Mouse (Mus musculus): ENCODE measurements around the gene Ppp2r2c. TPM values are rescaled to one million over a fixed set of nuclear protein-coding genes. Genes with fewer than 3 reads are reported as not detected.

Ppp2r2c gene
- polyA plus RNA-seq, 1 experiment from 2014 or later, result 0.83 TPM

GRCm38 (mm10) chr5:36841701-36842100, 26.6 kb upstream of the Ppp2r2c start:
- no peak overlapping the region for H3K9ac ChIP-seq
- no peak overlapping the region for H3K27ac ChIP-seq
- H3K4me2 ChIP-seq, result no peak overlapping the region
- ATAC-seq (ENCODE audit: insufficient number of reproducible peaks, low FRiP score, low TSS enrichment, low read depth), result no peak
- H3K4me3 ChIP-seq, result no peak overlapping the region
- H3K4me1 ChIP-seq, result 0 out of 2 replicates have a peak, but pooled peaks cover 3% of the 10 kb centered on the region
- H3K9me3 ChIP-seq, result no peaks in the 10 kb centered on the region
- no peaks in the 10 kb centered on the region for H3K27me3 ChIP-seq
- 52% methylated on average over 1 of the region's 1 CpGs for WGBS
- no peaks in the 10 kb centered on the region for H3K36me3 ChIP-seq

DNA sequence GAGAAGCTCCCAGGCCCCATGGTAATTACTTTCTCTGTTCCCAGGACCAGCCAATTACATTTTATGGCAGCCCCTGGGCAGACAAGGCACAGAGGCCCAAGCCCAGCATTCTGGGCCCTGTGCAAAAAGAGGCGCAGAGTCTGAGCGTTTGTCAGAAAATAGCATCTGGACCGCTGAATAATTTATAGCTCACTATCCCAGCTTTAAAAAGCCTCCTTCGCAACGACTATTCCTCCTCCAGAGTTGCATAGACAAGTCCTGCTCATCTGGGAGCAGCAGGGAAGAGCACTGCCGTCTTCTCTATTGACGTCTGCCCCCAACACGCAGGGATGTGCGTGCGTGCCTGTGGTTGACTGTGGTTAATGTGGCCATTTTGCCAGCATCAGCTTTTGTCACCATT, 23.8 kb upstream of the Ppp2r2c start:
- no peak overlapping the region for H3K27ac ChIP-seq
- no peaks in the 10 kb centered on the region for H3K9me3 ChIP-seq
- H3K4me2 ChIP-seq, result no peak overlapping the region
- no peak overlapping the region for H3K9ac ChIP-seq
- H3K27me3 ChIP-seq, result no peaks in the 10 kb centered on the region
- no peak overlapping the region for H3K4me3 ChIP-seq
- H3K36me3 ChIP-seq, result no peaks in the 10 kb centered on the region
- no peak for ATAC-seq (ENCODE audit: insufficient number of reproducible peaks, low FRiP score, low TSS enrichment, low read depth)
- 43% methylated on average over 10 of the region's 10 CpGs for WGBS
- H3K4me1 ChIP-seq, result 0 out of 2 replicates have a peak, but pooled peaks cover 3% of the 10 kb centered on the region

DNA sequence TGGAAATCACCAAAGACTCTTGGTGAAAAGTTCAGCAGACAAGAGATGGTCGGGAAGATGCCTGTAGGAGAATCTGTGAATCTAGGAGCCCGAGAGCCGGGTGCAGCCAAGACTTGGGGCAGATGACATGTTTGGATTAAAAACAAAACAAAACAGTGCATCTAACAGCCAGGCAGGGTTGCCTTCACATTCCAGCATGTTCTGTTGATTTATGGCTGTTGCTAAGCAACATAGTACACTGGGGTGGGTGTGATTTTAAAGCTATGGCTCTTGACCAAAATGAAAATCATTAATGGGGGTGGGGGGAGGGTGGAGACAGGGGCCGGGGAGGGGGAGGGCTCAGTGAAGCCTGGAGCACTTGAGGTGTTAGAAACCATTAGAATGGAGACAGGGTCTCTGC, 16.7 kb upstream of the Ppp2r2c start:
- WGBS, result 44% methylated on average over 4 of the region's 4 CpGs
- no peak overlapping the region for H3K9ac ChIP-seq
- no peaks in the 10 kb centered on the region for H3K4me1 ChIP-seq
- H3K4me2 ChIP-seq, result no peak overlapping the region
- ATAC-seq (ENCODE audit: insufficient number of reproducible peaks, low FRiP score, low TSS enrichment, low read depth), result no peak
- no peaks in the 10 kb centered on the region for H3K27me3 ChIP-seq
- H3K4me3 ChIP-seq, result no peak overlapping the region
- H3K9me3 ChIP-seq, result no peaks in the 10 kb centered on the region
- no peaks in the 10 kb centered on the region for H3K36me3 ChIP-seq
- no peak overlapping the region for H3K27ac ChIP-seq

DNA sequence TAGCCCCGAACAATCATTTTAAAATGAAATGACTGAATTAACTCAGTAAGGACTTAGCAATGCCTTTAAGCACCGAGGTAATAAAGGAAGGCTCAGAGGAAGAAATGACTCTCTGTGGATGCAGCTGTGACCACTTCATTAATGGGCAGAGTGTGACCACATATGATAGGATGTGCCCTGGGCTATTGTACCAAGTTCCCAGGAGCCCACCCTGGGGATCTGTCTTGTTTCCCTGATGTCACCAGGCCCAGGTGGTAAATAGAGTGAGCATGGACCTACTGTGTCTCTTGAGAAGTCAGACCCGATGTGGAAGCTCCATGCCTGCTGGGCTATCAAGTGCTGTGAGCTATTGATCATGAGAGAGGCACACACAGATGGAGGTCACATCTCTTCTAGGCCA, 13.1 kb upstream of the Ppp2r2c start:
- 0 out of 2 replicates have a peak, but pooled peaks cover 4% of the 10 kb centered on the region for H3K27me3 ChIP-seq
- H3K27ac ChIP-seq, result no peak overlapping the region
- no peak for ATAC-seq (ENCODE audit: insufficient number of reproducible peaks, low FRiP score, low TSS enrichment, low read depth)
- no peaks in the 10 kb centered on the region for H3K36me3 ChIP-seq
- H3K9ac ChIP-seq, result no peak overlapping the region
- no peak overlapping the region for H3K4me2 ChIP-seq
- 73% methylated on average over 3 of the region's 3 CpGs for WGBS
- H3K4me3 ChIP-seq, result no peak overlapping the region
- H3K9me3 ChIP-seq, result no peaks in the 10 kb centered on the region
- H3K4me1 ChIP-seq, result no peaks in the 10 kb centered on the region

- H3K4me2 ChIP-seq, result no peak overlapping the region
- H3K4me1 ChIP-seq, result no peaks in the 10 kb centered on the region
- 0 out of 2 replicates have a peak, but pooled peaks cover 4% of the 10 kb centered on the region for H3K27me3 ChIP-seq
- H3K9ac ChIP-seq, result no peak overlapping the region
- ATAC-seq (ENCODE audit: insufficient number of reproducible peaks, low FRiP score, low TSS enrichment, low read depth), result no peak
- 82% methylated on average over 7 of the region's 7 CpGs for WGBS
- H3K9me3 ChIP-seq, result no peaks in the 10 kb centered on the region
- no peak overlapping the region for H3K4me3 ChIP-seq
- H3K27ac ChIP-seq, result no peak overlapping the region
- no peaks in the 10 kb centered on the region for H3K36me3 ChIP-seq
These were observed 11.8 kb upstream of the Ppp2r2c start for GRCm38 (mm10) chr5:36856529-36856928.

DNA sequence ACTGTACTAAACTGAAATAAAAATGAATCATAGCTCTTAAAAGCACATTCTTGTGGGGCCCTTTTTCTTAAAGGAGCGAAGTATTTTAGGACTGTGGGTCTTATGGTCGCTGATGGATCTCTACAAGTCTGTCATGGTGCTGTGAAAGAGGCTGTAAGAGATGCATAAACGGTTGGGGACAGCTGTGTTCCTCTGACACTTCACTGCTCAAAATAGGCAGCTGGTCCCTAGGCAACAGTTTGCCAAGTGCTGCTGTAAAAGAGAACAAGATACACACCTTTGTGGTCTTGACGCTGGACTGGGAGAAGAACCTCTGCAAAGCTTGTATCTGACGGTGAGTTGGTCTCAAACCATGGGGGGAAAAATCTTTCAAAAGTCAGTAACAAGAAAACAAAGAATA, 10.8 kb upstream of the Ppp2r2c start:
- Histone ChIP-seq H3K27ac (no peak overlapping the region), H3K36me3 (no peaks in the 10 kb centered on the region), H3K4me1 (no peaks in the 10 kb centered on the region), H3K27me3 (0 out of 2 replicates have a peak, but pooled peaks cover 4% of the 10 kb centered on the region), H3K4me3 (no peak overlapping the region), H3K9me3 (no peaks in the 10 kb centered on the region), H3K9ac (no peak overlapping the region), H3K4me2 (no peak overlapping the region)
- WGBS, result 73% methylated on average over 5 of the region's 5 CpGs
- ATAC-seq (ENCODE audit: insufficient number of reproducible peaks, low FRiP score, low TSS enrichment, low read depth), result no peak

DNA sequence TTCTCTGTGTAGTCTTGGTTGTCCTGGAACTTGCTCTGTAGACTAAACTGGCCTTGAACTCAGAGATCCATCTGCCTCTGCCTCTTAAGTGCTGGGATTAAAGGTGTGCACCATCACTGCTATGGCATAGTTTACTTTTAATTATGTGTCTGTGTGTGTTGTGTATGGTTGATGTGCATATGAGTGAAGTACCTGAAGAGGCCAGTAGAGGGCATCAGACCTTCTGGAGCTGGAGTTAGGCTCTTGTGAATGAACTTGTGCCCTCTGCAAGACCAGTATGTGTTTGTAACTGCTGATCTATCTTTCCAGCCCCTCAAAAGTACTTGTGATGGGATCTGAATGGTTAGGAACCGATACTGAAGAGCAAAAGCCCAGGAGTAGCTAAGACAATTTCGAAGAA, 7.2 kb upstream of the Ppp2r2c start:
- no peaks in the 10 kb centered on the region for H3K4me1 ChIP-seq
- no peaks in the 10 kb centered on the region for H3K9me3 ChIP-seq
- H3K36me3 ChIP-seq, result no peaks in the 10 kb centered on the region
- H3K27ac ChIP-seq, result no peak overlapping the region
- H3K9ac ChIP-seq, result no peak overlapping the region
- no peak overlapping the region for H3K4me2 ChIP-seq
- no peak overlapping the region for H3K4me3 ChIP-seq
- 89% methylated on average over 2 of the region's 2 CpGs for WGBS
- peaks cover 35% of the 10 kb centered on the region for H3K27me3 ChIP-seq
- no peak for ATAC-seq (ENCODE audit: insufficient number of reproducible peaks, low FRiP score, low TSS enrichment, low read depth)

- 63% methylated on average over 7 of the region's 7 CpGs for WGBS
- H3K36me3 ChIP-seq, result no peaks in the 10 kb centered on the region
- H3K9me3 ChIP-seq, result no peaks in the 10 kb centered on the region
- peaks cover 22% of the 10 kb centered on the region for H3K4me1 ChIP-seq
- H3K4me3 ChIP-seq, result no peak overlapping the region
- no peak overlapping the region for H3K9ac ChIP-seq
- H3K27me3 ChIP-seq, result peaks cover 88% of the 10 kb centered on the region
- no peak overlapping the region for H3K4me2 ChIP-seq
- no peak overlapping the region for H3K27ac ChIP-seq
- no peak for ATAC-seq (ENCODE audit: insufficient number of reproducible peaks, low FRiP score, low TSS enrichment, low read depth)
These were observed 1.5 kb upstream of the Ppp2r2c start for GRCm38 (mm10) chr5:36866701-36867250.

DNA sequence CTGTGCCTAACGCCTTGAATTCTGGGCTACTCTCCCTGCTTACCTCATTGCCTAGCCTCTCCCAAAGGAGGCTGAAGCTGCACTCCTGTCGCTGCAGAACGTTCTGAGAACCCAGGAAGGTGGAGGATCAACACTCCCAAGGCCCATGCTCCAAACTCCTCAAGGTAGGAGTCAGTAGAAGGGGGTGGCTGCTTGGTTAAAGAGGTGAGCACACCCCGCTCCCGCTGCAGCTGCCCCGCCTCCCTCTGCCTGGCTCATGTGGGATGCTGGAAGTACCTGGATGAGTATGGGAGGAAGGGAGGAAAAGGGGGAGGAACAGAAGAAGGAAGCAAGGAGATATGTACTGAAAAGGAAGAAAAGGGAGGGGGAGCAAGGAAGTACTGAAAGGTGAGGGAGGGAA, 752 bp upstream of the Ppp2r2c start:
- WGBS, result 13% methylated on average over 6 of the region's 6 CpGs
- Histone ChIP-seq H3K4me3 (no peak overlapping the region), H3K9me3 (no peaks in the 10 kb centered on the region), H3K27ac (no peak overlapping the region), H3K36me3 (no peaks in the 10 kb centered on the region), H3K4me2 (no peak overlapping the region), H3K4me1 (peaks cover 22% of the 10 kb centered on the region), H3K27me3 (peaks cover 95% of the 10 kb centered on the region), H3K9ac (no peak overlapping the region)
- no peak for ATAC-seq (ENCODE audit: insufficient number of reproducible peaks, low FRiP score, low TSS enrichment, low read depth)

DNA sequence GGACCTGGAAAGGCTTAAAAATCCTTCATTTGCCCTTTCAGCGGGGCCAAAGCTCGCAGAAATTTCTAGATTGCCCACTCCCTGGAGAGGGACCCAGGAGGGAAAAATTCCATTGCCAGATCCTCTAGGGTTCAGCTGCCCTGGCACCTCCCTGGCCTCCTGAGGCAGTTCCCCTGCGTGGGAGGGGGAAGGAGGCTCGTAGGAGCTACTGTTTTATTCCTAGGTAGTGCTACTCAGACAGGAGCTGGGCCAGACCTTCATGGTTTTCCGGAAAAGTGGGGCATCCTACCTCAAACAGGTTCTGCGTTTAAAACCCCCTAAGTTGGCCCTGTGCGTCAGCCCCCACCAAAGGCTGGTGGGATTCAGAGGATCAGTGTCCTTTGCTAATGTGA, 869 bp downstream of the Ppp2r2c start:
- Histone ChIP-seq H3K4me1 (peaks cover 22% of the 10 kb centered on the region), H3K27ac (no peak overlapping the region), H3K9me3 (no peaks in the 10 kb centered on the region), H3K36me3 (no peaks in the 10 kb centered on the region), H3K9ac (no peak overlapping the region), H3K4me3 (peak overlapping the region; percentile 45), H3K27me3 (peaks cover 100% of the 10 kb centered on the region), H3K4me2 (peak overlapping the region; percentile 84)
- 1% methylated on average over 7 of the region's 7 CpGs for WGBS
- no peak for ATAC-seq (ENCODE audit: insufficient number of reproducible peaks, low FRiP score, low TSS enrichment, low read depth)

DNA sequence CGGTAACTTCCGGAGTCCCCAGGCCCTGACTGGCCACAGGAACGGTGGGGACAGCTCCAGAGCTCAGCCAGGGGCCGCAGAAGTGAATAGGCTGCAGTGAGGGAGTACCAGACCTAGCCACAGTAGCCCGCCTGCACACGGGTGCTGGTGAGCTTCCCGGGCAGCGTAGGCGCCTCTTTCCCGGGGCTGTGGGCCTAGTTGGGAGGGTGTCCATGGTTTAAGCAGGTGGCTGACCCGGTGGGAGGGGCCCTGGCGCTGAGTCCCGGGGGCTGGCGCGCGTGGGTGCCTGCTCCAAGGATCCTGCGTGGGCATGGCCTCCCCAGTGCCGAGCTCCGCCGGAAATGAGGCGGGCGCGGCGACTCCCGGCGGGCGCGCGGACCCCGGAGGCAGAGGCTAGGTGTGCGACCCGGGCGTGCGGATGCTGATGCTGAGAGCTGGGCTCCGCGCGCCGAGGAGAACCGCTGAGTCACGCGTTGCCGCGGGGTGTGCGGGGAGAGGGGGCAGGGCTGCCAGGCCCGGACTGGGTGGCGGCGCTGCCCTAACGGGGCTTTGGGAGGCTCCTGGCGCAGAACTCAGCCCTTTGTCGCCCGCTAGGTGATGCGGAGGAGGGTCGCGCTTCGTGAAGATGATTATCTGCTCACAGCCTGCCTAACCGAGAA, 1.4 kb downstream of the Ppp2r2c start:
- no peaks in the 10 kb centered on the region for H3K36me3 ChIP-seq
- under 1% methylated on average over 51 of the region's 56 CpGs for WGBS
- peak overlapping the region; percentile 45 for H3K4me3 ChIP-seq
- H3K4me1 ChIP-seq, result peaks cover 22% of the 10 kb centered on the region
- no peaks in the 10 kb centered on the region for H3K9me3 ChIP-seq
- H3K27ac ChIP-seq, result no peak overlapping the region
- H3K4me2 ChIP-seq, result peak overlapping the region; percentile 49
- H3K9ac ChIP-seq, result no peak overlapping the region
- peaks cover 100% of the 10 kb centered on the region for H3K27me3 ChIP-seq
- no peak for ATAC-seq (ENCODE audit: insufficient number of reproducible peaks, low FRiP score, low TSS enrichment, low read depth)

GRCm38 (mm10) chr5:36870916-36871315, 2.6 kb downstream of the Ppp2r2c start:
- H3K4me2 ChIP-seq, result no peak overlapping the region
- ATAC-seq (ENCODE audit: insufficient number of reproducible peaks, low FRiP score, low TSS enrichment, low read depth), result no peak
- H3K9me3 ChIP-seq, result no peaks in the 10 kb centered on the region
- 72% methylated on average over 6 of the region's 6 CpGs for WGBS
- peaks cover 22% of the 10 kb centered on the region for H3K4me1 ChIP-seq
- H3K9ac ChIP-seq, result no peak overlapping the region
- no peak overlapping the region for H3K27ac ChIP-seq
- no peak overlapping the region for H3K4me3 ChIP-seq
- no peaks in the 10 kb centered on the region for H3K36me3 ChIP-seq
- peaks cover 94% of the 10 kb centered on the region for H3K27me3 ChIP-seq
